Mouse (Mus musculus): ENCODE measurements around the gene Srebf2. TPM values are rescaled to one million over a fixed set of nuclear protein-coding genes. Genes with fewer than 3 reads are reported as not detected.

Gene Srebf2
- polyA plus RNA-seq, 1 experiment from 2014 or later = 187 TPM

GRCm38 (mm10) chr15:82158243-82159035 lies 11.5 kb downstream of the Srebf2 start:
- no peaks in the 10 kb centered on the region for H3K36me3 ChIP-seq
- H3K27me3 ChIP-seq (replicated peaks) = no peaks in the 10 kb centered on the region
- peak overlapping the region; percentile 33; the same call in 1 of the 2 replicates for H3K27ac ChIP-seq (replicated peaks)
- WGBS = 58% methylated on average over 17 of the region's 17 CpGs
- H3K9me3 ChIP-seq (replicated peaks) = no peaks in the 10 kb centered on the region
- H3K4me1 ChIP-seq = peaks cover 57% of the 10 kb centered on the region
- H3K4me3 ChIP-seq (replicated peaks) = no peak overlapping the region
- ATAC-seq (ENCODE audit: low FRiP score) = no peak
- no peak overlapping the region for H3K4me2 ChIP-seq
- no peak overlapping the region for H3K9ac ChIP-seq (replicated peaks)

- Histone ChIP-seq H3K27ac (replicated peaks) (no peak overlapping the region), H3K36me3 (no peaks in the 10 kb centered on the region), H3K4me3 (replicated peaks) (no peak overlapping the region), H3K4me2 (no peak overlapping the region), H3K27me3 (replicated peaks) (no peaks in the 10 kb centered on the region), H3K9ac (replicated peaks) (no peak overlapping the region), H3K9me3 (replicated peaks) (no peaks in the 10 kb centered on the region), H3K4me1 (peaks cover 63% of the 10 kb centered on the region)
- ATAC-seq (ENCODE audit: low FRiP score) = no peak
- 82% methylated on average over 9 of the region's 9 CpGs for WGBS
Measured at GRCm38 (mm10) chr15:82159471-82159870, 12.5 kb downstream of the Srebf2 start.

- Histone ChIP-seq H3K4me3 (replicated peaks) (no peak overlapping the region), H3K27ac (replicated peaks) (no peak overlapping the region), H3K4me2 (no peak overlapping the region), H3K27me3 (replicated peaks) (no peaks in the 10 kb centered on the region), H3K9me3 (replicated peaks) (no peaks in the 10 kb centered on the region), H3K4me1 (peaks cover 70% of the 10 kb centered on the region), H3K36me3 (no peaks in the 10 kb centered on the region), H3K9ac (replicated peaks) (no peak overlapping the region)
- 78% methylated on average over 11 of the region's 11 CpGs for WGBS
- no peak for ATAC-seq (ENCODE audit: low FRiP score)
Measured at GRCm38 (mm10) chr15:82160731-82161640, 14.0 kb downstream of the Srebf2 start.

- no peaks in the 10 kb centered on the region for H3K27me3 ChIP-seq (replicated peaks)
Measured at GRCm38 (mm10) chr15:82161965-82162600, 15.1 kb downstream of the Srebf2 start.

DNA sequence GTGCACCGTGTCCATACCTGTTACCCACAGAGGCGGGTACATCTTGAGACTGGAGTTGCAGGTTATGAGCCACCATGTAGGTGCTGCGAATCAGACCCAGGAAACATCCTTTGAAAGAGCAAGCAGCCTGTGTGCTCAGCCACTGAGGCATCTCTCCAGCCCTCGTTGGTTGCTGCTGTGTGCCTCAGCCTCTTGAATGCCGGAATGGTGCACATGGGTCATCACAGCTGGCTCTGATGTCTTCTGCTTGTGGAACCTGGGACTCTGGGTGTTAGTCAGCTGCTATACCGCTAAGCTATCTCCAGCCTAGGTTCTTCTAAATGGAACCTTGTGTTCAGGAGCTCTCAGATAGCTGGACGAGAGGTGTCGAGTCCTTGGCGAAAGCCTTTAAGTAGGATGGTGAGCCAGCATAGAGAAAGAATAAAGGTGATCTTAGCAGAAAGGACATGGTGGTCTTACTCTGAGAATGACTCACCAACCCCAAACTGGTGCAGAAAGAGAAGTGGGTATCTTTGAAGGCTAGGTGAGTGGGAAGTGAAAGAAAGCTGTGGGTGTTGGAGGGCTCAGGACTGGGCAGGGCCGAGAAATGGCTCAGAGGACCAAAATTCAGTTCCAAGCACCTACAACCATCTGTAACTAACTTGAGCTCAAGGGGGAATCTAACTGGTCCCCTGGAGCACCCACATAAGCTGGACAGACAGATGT lies 16.5 kb downstream of the Srebf2 start:
- no peak for ATAC-seq (ENCODE audit: low FRiP score)

More at GRCm38 (mm10) chr15:82161965-82162600, 15.1 kb downstream of the Srebf2 start:
- no peak for ATAC-seq (ENCODE audit: low FRiP score)
- 77% methylated on average over 12 of the region's 12 CpGs for WGBS
- H3K4me2 ChIP-seq = no peak overlapping the region
- no peaks in the 10 kb centered on the region for H3K9me3 ChIP-seq (replicated peaks)
- no peaks in the 10 kb centered on the region for H3K36me3 ChIP-seq
- no peak overlapping the region for H3K4me3 ChIP-seq (replicated peaks)
- no peak overlapping the region for H3K9ac ChIP-seq (replicated peaks)
- no peak overlapping the region for H3K27ac ChIP-seq (replicated peaks)
- H3K4me1 ChIP-seq = peaks cover 81% of the 10 kb centered on the region

GRCm38 (mm10) chr15:82164061-82164399 lies 17.0 kb downstream of the Srebf2 start:
- H3K27ac ChIP-seq (replicated peaks) = no peak overlapping the region
- no peak overlapping the region for H3K9ac ChIP-seq (replicated peaks)
- peaks cover 80% of the 10 kb centered on the region for H3K4me1 ChIP-seq
- ATAC-seq (ENCODE audit: low FRiP score) = no peak
- H3K4me3 ChIP-seq (replicated peaks) = no peak overlapping the region
- H3K9me3 ChIP-seq (replicated peaks) = no peaks in the 10 kb centered on the region
- no peaks in the 10 kb centered on the region for H3K27me3 ChIP-seq (replicated peaks)
- H3K36me3 ChIP-seq = no peaks in the 10 kb centered on the region
- no peak overlapping the region for H3K4me2 ChIP-seq
- 48% methylated on average over 4 of the region's 4 CpGs for WGBS

More for the DNA sequence above, 16.5 kb downstream of the Srebf2 start:
- no peak overlapping the region for H3K4me3 ChIP-seq (replicated peaks)
- WGBS = 85% methylated on average over 10 of the region's 10 CpGs
- no peak overlapping the region for H3K4me2 ChIP-seq
- H3K27ac ChIP-seq (replicated peaks) = no peak overlapping the region
- H3K9ac ChIP-seq (replicated peaks) = no peak overlapping the region
- H3K9me3 ChIP-seq (replicated peaks) = no peaks in the 10 kb centered on the region
- H3K27me3 ChIP-seq (replicated peaks) = no peaks in the 10 kb centered on the region
- H3K36me3 ChIP-seq = no peaks in the 10 kb centered on the region
- H3K4me1 ChIP-seq = peaks cover 81% of the 10 kb centered on the region

- WGBS = 73% methylated on average over 7 of the region's 7 CpGs
Measured at GRCm38 (mm10) chr15:82164496-82164895, 17.5 kb downstream of the Srebf2 start.

DNA sequence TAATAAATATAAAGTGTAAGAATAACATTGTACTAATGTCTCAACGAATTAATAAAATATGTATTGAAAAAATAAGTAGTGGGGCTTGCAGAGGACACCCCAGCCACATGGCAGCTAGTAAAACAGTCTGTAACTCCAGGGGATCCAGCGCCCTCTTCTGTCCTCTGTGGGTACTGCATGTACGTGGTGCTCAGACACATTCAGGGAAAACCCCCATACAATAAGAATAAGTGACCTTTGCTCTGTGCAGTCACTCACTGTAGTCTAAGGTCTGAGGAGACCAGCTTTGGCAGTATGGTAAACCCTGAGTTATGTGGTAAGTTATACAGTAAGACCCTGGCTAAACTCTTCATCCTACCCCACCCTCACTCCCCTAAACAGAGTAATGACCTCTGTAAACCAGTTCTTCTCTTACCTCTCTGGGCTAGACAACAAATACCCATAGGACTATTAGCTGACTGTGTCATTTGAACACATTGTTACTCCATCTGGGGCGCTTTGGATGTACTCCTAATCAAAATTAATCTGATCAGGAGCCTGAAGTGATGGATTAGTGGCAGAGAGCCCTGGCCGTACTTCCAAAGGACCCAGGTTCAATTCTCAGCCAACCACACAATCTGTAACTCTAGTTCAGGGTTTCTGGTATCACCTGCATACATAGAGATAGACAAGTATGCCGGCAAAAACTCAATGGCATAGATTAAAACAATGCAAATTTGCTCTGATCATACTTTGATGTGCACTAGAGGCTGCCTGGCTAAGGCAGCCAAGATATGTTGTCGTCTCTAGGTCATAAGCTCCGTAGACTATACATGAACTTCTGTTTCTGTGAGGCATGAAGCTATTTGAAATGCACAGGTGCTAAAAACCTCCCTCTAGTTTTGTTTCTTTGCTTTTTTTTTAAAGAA lies 18.6 kb downstream of the Srebf2 start:
- no peaks in the 10 kb centered on the region for H3K27me3 ChIP-seq (replicated peaks)
- H3K9me3 ChIP-seq (replicated peaks) = no peaks in the 10 kb centered on the region
- peak overlapping the region; percentile 66; the same call in 1 of the 2 replicates for H3K27ac ChIP-seq (replicated peaks)
- no peak overlapping the region for H3K4me3 ChIP-seq (replicated peaks)
- 53% methylated on average over 8 of the region's 8 CpGs for WGBS
- H3K36me3 ChIP-seq = no peaks in the 10 kb centered on the region
- ATAC-seq (ENCODE audit: low FRiP score) = 0 out of 2 replicates have a peak, but pooled peaks have one; percentile 16
- H3K9ac ChIP-seq (replicated peaks) = no peak overlapping the region
- H3K4me1 ChIP-seq = peaks cover 81% of the 10 kb centered on the region
- no peak overlapping the region for H3K4me2 ChIP-seq

More at GRCm38 (mm10) chr15:82164496-82164895, 17.5 kb downstream of the Srebf2 start:
- H3K9ac ChIP-seq (replicated peaks) = no peak overlapping the region
- ATAC-seq (ENCODE audit: low FRiP score) = no peak
- H3K4me3 ChIP-seq (replicated peaks) = no peak overlapping the region
- H3K36me3 ChIP-seq = no peaks in the 10 kb centered on the region
- no peak overlapping the region for H3K27ac ChIP-seq (replicated peaks)
- no peaks in the 10 kb centered on the region for H3K9me3 ChIP-seq (replicated peaks)
- H3K4me1 ChIP-seq = peaks cover 80% of the 10 kb centered on the region
- H3K4me2 ChIP-seq = no peak overlapping the region
- H3K27me3 ChIP-seq (replicated peaks) = no peaks in the 10 kb centered on the region

DNA sequence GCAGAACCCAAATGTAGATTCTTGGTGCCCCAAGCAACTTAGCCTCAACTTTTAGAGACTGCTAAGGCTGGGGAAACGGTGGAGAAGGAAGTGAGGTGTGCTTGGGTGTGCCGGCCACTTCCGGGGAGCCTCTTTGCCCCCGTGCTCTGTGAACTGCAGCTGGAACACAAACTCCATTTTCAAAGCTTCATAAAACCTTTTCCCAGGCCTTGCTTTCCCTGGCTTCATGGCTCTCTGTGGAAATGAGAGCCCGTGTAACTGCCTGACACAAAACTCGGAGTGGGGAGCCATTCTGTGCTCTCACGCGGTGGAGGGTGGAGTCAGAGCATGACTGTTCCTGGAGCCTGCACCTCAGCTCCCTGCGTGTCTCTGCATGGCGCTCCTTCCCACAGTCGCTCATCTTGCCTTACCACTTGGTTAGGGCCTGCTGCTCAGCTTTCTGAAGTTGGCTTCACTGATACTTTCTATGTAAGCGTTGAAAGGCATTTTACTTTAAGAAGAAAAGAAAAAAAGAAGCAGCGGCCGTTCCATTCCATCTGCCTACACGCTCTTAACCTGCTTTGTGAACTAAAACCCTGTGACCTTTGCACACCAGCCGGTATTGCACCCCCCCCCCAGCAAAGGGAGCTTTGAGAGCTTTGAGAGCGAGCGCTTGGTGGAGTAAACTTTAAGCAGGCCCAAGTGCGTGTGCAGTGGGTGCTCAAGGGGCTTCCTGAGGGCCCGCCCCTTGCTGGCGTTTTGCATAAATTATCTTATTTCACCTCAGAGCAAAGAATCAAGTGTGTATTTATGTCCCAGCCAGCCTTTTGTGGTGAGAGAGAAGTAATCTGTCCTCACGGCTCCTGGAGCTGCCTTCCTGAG lies 19.5 kb downstream of the Srebf2 start:
- no peak for ATAC-seq (ENCODE audit: low FRiP score)
- 31% methylated on average over 22 of the region's 22 CpGs for WGBS
- peak overlapping the region; percentile 66 for H3K27ac ChIP-seq (replicated peaks)
- H3K4me1 ChIP-seq = peaks cover 82% of the 10 kb centered on the region
- peak overlapping the region; percentile 23 for H3K4me2 ChIP-seq
- H3K9me3 ChIP-seq (replicated peaks) = no peaks in the 10 kb centered on the region
- H3K36me3 ChIP-seq = peaks cover 7% of the 10 kb centered on the region; the same call in 1 of the 2 replicates
- no peak overlapping the region; the same call in 1 of the 2 replicates for H3K9ac ChIP-seq (replicated peaks)
- no peaks in the 10 kb centered on the region for H3K27me3 ChIP-seq (replicated peaks)
- H3K4me3 ChIP-seq (replicated peaks) = no peak overlapping the region
